15 mouse cellular contexts compared by ENCODE assay signal in genomic region chr3:65145152-65145551, GRCm38 (mm10). TPM values are rescaled to one million over a fixed set of nuclear protein-coding genes. Genes with fewer than 3 reads are reported as not detected.
DNase-seq lines count a peak whose midpoint lies in the region; ATAC-seq and TF ChIP-seq lines count a peak whose summit lies in the region.
"Had no signal": no experiment of that assay in that cellular context is flagged by ENCODE, and none has a peak within 500 bp of the region (broad histone marks: within the 10 kb centered on the region; RNA-seq: fewer than 3 reads in every experiment).

No protein-coding gene starts in this region.

- no peak overlapping the region for H3K27ac ChIP-seq in lung, embryonic 14.5 days (ENCODE audit: low read depth)
- no peak overlapping the region for H3K27ac ChIP-seq in limb, embryonic 10.5 days
- H3K27ac ChIP-seq: stomach, postnatal 0 days had no signal

- peak; percentile 15 for DNase-seq in lung, embryonic 14.5 days
- no peak for DNase-seq in lung, postnatal 4 days
- peak; percentile 4 for DNase-seq in embryo, embryonic 9.5 days (ENCODE audit: extremely low spot score)
- DNase-seq in mesoderm, embryonic 11.5 days (ENCODE audit: low read depth, low spot score): peak; percentile 30
- DNase-seq in urinary bladder, postnatal 4 days (ENCODE audit: low spot score in 2 of 2): no peak
- DNase-seq in limb, embryonic 10.5 days (ENCODE audit: low spot score): no peak
- no peak for DNase-seq in left cerebral cortex, adult 9 months (ENCODE audit: low spot score in 2 of 2)
- DNase-seq in spleen, postnatal 36 days (ENCODE audit: low spot score in 2 of 2): no peak
- DNase-seq: cerebellum, postnatal 14 days; gastrocnemius, postnatal 10 days; kidney, adult 8-10 months; lung, postnatal 10 days had no signal

- no peak overlapping the region for H3K9ac ChIP-seq in lung, embryonic 14.5 days
- H3K9ac ChIP-seq: heart, embryonic 12.5 days had no signal

- ATAC-seq in lung, embryonic 14.5 days (ENCODE audit: insufficient read depth): no peak

- WGBS in lung, embryonic 14.5 days: 61% methylated on average over 5 of the region's 5 CpGs
- 83% methylated on average over 5 of the region's 5 CpGs for whole genome bisulfite sequencing in limb, embryonic 10.5 days

- no peaks in the 10 kb centered on the region for H3K27me3 ChIP-seq in lung, embryonic 14.5 days (ENCODE audit: insufficient read depth, low read length)
- H3K27me3 ChIP-seq in limb, embryonic 10.5 days (ENCODE audit: low read depth, poor library complexity, severe bottlenecking): no peaks in the 10 kb centered on the region
- H3K27me3 ChIP-seq: heart, embryonic 12.5 days had no signal

- no peaks in the 10 kb centered on the region for H3K36me3 ChIP-seq in lung, embryonic 14.5 days (ENCODE audit: insufficient read depth)
- no peaks in the 10 kb centered on the region for H3K36me3 ChIP-seq in limb, embryonic 10.5 days
- H3K36me3 ChIP-seq: heart, embryonic 12.5 days had no signal

- no peak overlapping the region for H3K4me3 ChIP-seq in lung, embryonic 14.5 days (ENCODE audit: low read depth, low read length)
- no peak overlapping the region for H3K4me3 ChIP-seq in limb, embryonic 10.5 days
- H3K4me3 ChIP-seq: heart, embryonic 12.5 days had no signal

- H3K4me1 ChIP-seq in lung, embryonic 14.5 days (ENCODE audit: insufficient read depth): no peaks in the 10 kb centered on the region
- no peaks in the 10 kb centered on the region for H3K4me1 ChIP-seq in limb, embryonic 10.5 days

- no peak for TF ChIP-seq CTCF in lung, embryonic 14.5 days (IDR thresholded peaks at IDR 0.05; ENCODE audit: low read depth)

- H3K9me3 ChIP-seq in lung, embryonic 14.5 days (ENCODE audit: low read depth, low read length): no peaks in the 10 kb centered on the region
- H3K9me3 ChIP-seq in limb, embryonic 10.5 days (replicated peaks): no peaks in the 10 kb centered on the region
- H3K9me3 ChIP-seq: heart, embryonic 12.5 days had no signal

- no peak overlapping the region for H3K4me2 ChIP-seq in lung, embryonic 14.5 days
- H3K4me2 ChIP-seq: heart, embryonic 12.5 days; liver, embryonic 11.5 days had no signal

RNA-seq across cellular contexts. Expression of gene Kcnab1, which starts 36.0 kb away (rescaled TPM):
- 2.6 and 3.1 TPM in 2 replicates for polyA plus RNA-seq in lung, embryonic 14.5 days (2014; fragmentation: Nextera tagmentation; extraction: Ambion mirVana)
- polyA plus RNA-seq in limb, embryonic 10.5 days (2016; fragmentation: Nextera tagmentation; extraction: Ambion mirVana): 2.1 and 2.5 TPM in 2 replicates

Comparison
In these comparisons a context has a peak if more than half of its experiments do, and no peak if none do; other contexts are left out.
1. DNase-seq: peak in lung, embryonic 14.5 days (single experiment), embryo, embryonic 9.5 days (single experiment) and mesoderm, embryonic 11.5 days (single experiment); none in lung, postnatal 4 days (0 of 2), urinary bladder, postnatal 4 days (0 of 2), limb, embryonic 10.5 days (single experiment), left cerebral cortex, adult 9 months (0 of 2) and spleen, postnatal 36 days (0 of 2).